Mouse (Mus musculus): Measurements from ENCODE around the gene Gm49353.

Gm49353 gene

GRCm38 (mm10) chr10:29198642-29199041 is at the start of gene Gm49353:
TSS of gene Gm49353 (plus strand) at chr10:29198954.
- DNase-seq (ENCODE audit: low spot score), result no peak

GRCm38 (mm10) chr10:29155304-29155703 is 43.5 kb upstream of the Gm49353 start:
- no peak for DNase-seq (ENCODE audit: low spot score)

- no peak for DNase-seq (ENCODE audit: low spot score)
Observed at GRCm38 (mm10) chr10:29161664-29162063, 37.1 kb upstream of the Gm49353 start.

GRCm38 (mm10) chr10:29173778-29174177 is 25.0 kb upstream of the Gm49353 start:
- no peak for DNase-seq (ENCODE audit: low spot score)

GRCm38 (mm10) chr10:29175656-29176055 is 23.1 kb upstream of the Gm49353 start:
- DNase-seq (ENCODE audit: low spot score), result no peak

GRCm38 (mm10) chr10:29176881-29177280 is 21.9 kb upstream of the Gm49353 start:
- no peak for DNase-seq (ENCODE audit: low spot score)

GRCm38 (mm10) chr10:29178003-29178402 is 20.8 kb upstream of the Gm49353 start:
- DNase-seq (ENCODE audit: low spot score), result no peak

- no peak for DNase-seq (ENCODE audit: low spot score)
Observed at GRCm38 (mm10) chr10:29180210-29180609, 18.5 kb upstream of the Gm49353 start.

GRCm38 (mm10) chr10:29181046-29181445 is 17.7 kb upstream of the Gm49353 start:
- no peak for DNase-seq (ENCODE audit: low spot score)

- DNase-seq (ENCODE audit: low spot score), result no peak
Observed at GRCm38 (mm10) chr10:29193769-29194168, 5.0 kb upstream of the Gm49353 start.

GRCm38 (mm10) chr10:29196811-29197210 is 1.9 kb upstream of the Gm49353 start:
- no peak for DNase-seq (ENCODE audit: low spot score)

GRCm38 (mm10) chr10:29199835-29200234 is 1.1 kb downstream of the Gm49353 start:
- no peak for DNase-seq (ENCODE audit: low spot score)

GRCm38 (mm10) chr10:29200609-29201008 is 1.9 kb downstream of the Gm49353 start:
- DNase-seq (ENCODE audit: low spot score), result no peak

GRCm38 (mm10) chr10:29206730-29207129 is 8.0 kb downstream of the Gm49353 start:
- DNase-seq (ENCODE audit: low spot score), result no peak

- DNase-seq (ENCODE audit: low spot score), result no peak
Observed at GRCm38 (mm10) chr10:29208735-29209134, 10.0 kb downstream of the Gm49353 start.

GRCm38 (mm10) chr10:29211453-29211852 is 12.7 kb downstream of the Gm49353 start, which contains the start of gene 9330159F19Rik:
TSS of gene 9330159F19Rik (plus strand) at chr10:29211606.
- DNase-seq (ENCODE audit: low spot score), result no peak

GRCm38 (mm10) chr10:29213534-29214100 is 14.9 kb downstream of the Gm49353 start:
- DNase-seq (ENCODE audit: low spot score), result no peak

- no peak for DNase-seq (ENCODE audit: low spot score)
Observed at GRCm38 (mm10) chr10:29216957-29217356, 18.2 kb downstream of the Gm49353 start.

GRCm38 (mm10) chr10:29217451-29217850 is 18.7 kb downstream of the Gm49353 start:
- no peak for DNase-seq (ENCODE audit: low spot score)

GRCm38 (mm10) chr10:29225329-29225728 is 26.6 kb downstream of the Gm49353 start:
- DNase-seq (ENCODE audit: low spot score), result no peak

GRCm38 (mm10) chr10:29231208-29231607 is 32.5 kb downstream of the Gm49353 start:
- no peak for DNase-seq (ENCODE audit: low spot score)
